Mouse (Mus musculus): ENCODE results near the gene Ildr2.

DNA sequence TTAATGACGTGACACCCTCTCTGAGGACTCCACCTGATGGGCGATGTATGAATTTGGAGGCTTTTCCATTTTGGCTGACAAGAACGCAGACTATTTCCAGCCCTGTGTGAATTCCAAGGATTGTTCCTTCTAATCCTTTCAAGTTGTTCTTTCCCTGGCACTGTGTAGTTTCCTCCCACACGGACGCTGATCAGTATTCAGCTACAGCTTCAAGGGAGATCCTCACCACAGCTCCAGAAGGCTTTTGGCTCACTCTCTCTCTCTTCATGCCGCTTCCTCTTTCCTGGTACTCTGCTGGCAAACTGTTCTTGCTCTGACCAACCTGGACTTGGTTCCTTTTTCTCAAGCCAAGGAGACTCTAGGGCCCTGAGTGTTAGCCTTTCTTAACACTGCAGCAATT, 9.7 kb upstream of the Ildr2 start:
- TF ChIP-seq CTCF (IDR thresholded peaks at IDR 0.05; ENCODE audit: borderline replicate concordance, insufficient read depth, low read depth, low read length) (no peak), POLR2A (IDR thresholded peaks at IDR 0.05; ENCODE audit: borderline replicate concordance, insufficient read depth, low read length) (no peak)
